ENCODE assay signal across 15 mouse cellular contexts in the genomic region with DNA sequence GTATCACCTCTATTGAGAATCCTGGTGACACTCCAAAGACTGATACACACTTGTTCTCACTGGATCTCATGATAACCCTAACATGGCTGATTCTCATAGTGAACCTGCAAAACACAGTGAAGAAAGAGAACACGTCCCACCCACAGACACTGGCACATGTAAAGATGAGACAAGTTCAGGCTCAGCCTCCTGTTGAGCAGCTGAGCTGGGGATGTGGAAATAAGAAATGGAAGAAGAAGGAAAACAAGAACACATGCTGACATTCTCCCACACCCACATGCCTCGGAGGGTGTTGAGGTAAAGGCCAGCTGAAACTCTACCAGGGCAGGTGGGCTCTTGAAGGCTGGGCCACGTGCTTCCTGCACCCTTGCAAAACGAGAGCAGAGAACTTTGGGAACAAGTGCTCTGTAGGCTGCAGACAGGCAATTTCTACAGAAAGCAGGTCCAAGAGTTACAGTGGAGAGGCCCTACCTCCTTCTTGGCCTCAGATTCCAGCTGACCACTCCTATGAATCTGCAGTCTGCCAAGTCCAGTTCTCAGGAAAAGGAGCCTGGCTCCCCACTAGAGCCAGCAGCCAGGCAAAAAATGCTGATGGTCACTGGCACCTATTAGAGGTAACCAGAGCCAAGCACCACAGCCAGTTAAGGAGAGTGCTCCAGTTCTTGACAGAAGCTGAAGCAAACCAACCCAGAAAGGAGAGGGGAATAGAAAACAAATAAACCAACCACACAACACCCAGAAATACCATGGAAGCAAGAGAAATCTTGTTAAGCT. TPM values are rescaled to one million over a fixed set of nuclear protein-coding genes. Genes with fewer than 3 reads are reported as not detected.
DNase-seq lines count a peak whose midpoint lies in the region; ATAC-seq and TF ChIP-seq lines count a peak whose summit lies in the region.
"Had no signal": no experiment of that assay in that cellular context is flagged by ENCODE, and none has a peak within 500 bp of the region (broad histone marks: within the 10 kb centered on the region; RNA-seq: fewer than 3 reads in every experiment).

No protein-coding gene starts in this region.

- no peaks in the 10 kb centered on the region for H3K27me3 ChIP-seq in lung, postnatal 0 days (replicated peaks; ENCODE audit: insufficient read depth, low read length)
- H3K27me3 ChIP-seq in cerebellum, adult 2 months (ENCODE audit: control insufficient read depth, insufficient read depth, low read length), result no peaks in the 10 kb centered on the region
- no peaks in the 10 kb centered on the region for H3K27me3 ChIP-seq in limb, embryonic 10.5 days (ENCODE audit: low read depth, poor library complexity, severe bottlenecking)
- H3K27me3 ChIP-seq: midbrain, embryonic 15.5 days; neural tube, embryonic 13.5 days had no signal

- no peaks in the 10 kb centered on the region for H3K4me1 ChIP-seq in lung, postnatal 0 days (ENCODE audit: insufficient read depth, low read depth, low read length)
- peaks cover 15% of the 10 kb centered on the region for H3K4me1 ChIP-seq in cerebellum, adult 2 months (ENCODE audit: control insufficient read depth, insufficient read depth, low read length)
- no peaks in the 10 kb centered on the region for H3K4me1 ChIP-seq in limb, embryonic 10.5 days
- H3K4me1 ChIP-seq: midbrain, embryonic 15.5 days; neural tube, embryonic 13.5 days had no signal

- no peak overlapping the region for H3K4me3 ChIP-seq in lung, postnatal 0 days (ENCODE audit: low read depth, low read length)
- no peak overlapping the region for H3K4me3 ChIP-seq in cerebellum, adult 2 months (replicated peaks; ENCODE audit: insufficient read depth, low read depth, low read length)
- H3K4me3 ChIP-seq in limb, embryonic 10.5 days, result no peak overlapping the region
- H3K4me3 ChIP-seq: midbrain, embryonic 15.5 days; neural tube, embryonic 13.5 days had no signal

- TF ChIP-seq POLR2A in cerebellum, adult 2 months (IDR thresholded peaks at IDR 0.05; ENCODE audit: borderline replicate concordance, insufficient read depth, low read length), result no peak

- DNase-seq in frontal cortex, postnatal 14 days (ENCODE audit: low spot score in 2 of 2), result no peak
- DNase-seq in lung, adult 18-20 months, result peak; percentile 41 to 55
- no peak for DNase-seq in lung, postnatal 0 days (ENCODE audit: low spot score)
- peak; percentile 37 to 66 for DNase-seq in cerebellum, adult 2 months
- peak; percentile 15 to 20 for DNase-seq in gastrocnemius, adult 8-10 months (ENCODE audit: low spot score in 2 of 2)
- DNase-seq in limb, embryonic 10.5 days (ENCODE audit: low spot score), result no peak
- DNase-seq in ovary, adult 18-20 months (ENCODE audit: low spot score), result no peak
- DNase-seq: B cell, adult 2 months; heart, postnatal 10 days; thymus, postnatal 36 days had no signal

- no peak overlapping the region for H3K4me2 ChIP-seq in lung, postnatal 0 days (replicated peaks; ENCODE audit: low read depth, low read length)
- H3K4me2 ChIP-seq: liver, embryonic 11.5 days; midbrain, embryonic 15.5 days; neural tube, embryonic 13.5 days had no signal

- no peak for TF ChIP-seq EP300 in lung, postnatal 0 days (IDR thresholded peaks at IDR 0.05)

- peak; percentile 45; the same call in 1 of the 2 replicates for ATAC-seq in frontal cortex, adult (ENCODE audit: low TSS enrichment)
- ATAC-seq in lung, postnatal 0 days, result no peak
- ATAC-seq: midbrain, embryonic 15.5 days had no signal

- no peak overlapping the region for H3K27ac ChIP-seq in lung, postnatal 0 days (ENCODE audit: low read length)
- H3K27ac ChIP-seq in cerebellum, adult 2 months (ENCODE audit: insufficient read depth, low read length), result no peak overlapping the region
- H3K27ac ChIP-seq in limb, embryonic 10.5 days, result no peak overlapping the region
- H3K27ac ChIP-seq: midbrain, embryonic 15.5 days; neural tube, embryonic 13.5 days had no signal

- 57% methylated on average over 4 of the region's 4 CpGs for WGBS in lung, postnatal 0 days
- WGBS in cerebellum, adult 2 months, result 39% methylated on average over 4 of the region's 4 CpGs
- WGBS in limb, embryonic 10.5 days, result 81% methylated on average over 4 of the region's 4 CpGs

- no peaks in the 10 kb centered on the region for H3K9me3 ChIP-seq in lung, postnatal 0 days (ENCODE audit: low read length)
- H3K9me3 ChIP-seq in limb, embryonic 10.5 days (replicated peaks), result no peaks in the 10 kb centered on the region
- H3K9me3 ChIP-seq: midbrain, embryonic 15.5 days; neural tube, embryonic 13.5 days had no signal

- TF ChIP-seq CTCF in lung, postnatal 0 days (IDR thresholded peaks at IDR 0.05), result no peak
- TF ChIP-seq CTCF in cerebellum, adult 2 months (IDR thresholded peaks at IDR 0.05; ENCODE audit: borderline replicate concordance, insufficient read depth, low read depth, low read length), result no peak

- no peak overlapping the region for H3K9ac ChIP-seq in lung, postnatal 0 days (replicated peaks; ENCODE audit: low read depth)
- H3K9ac ChIP-seq: midbrain, embryonic 15.5 days; neural tube, embryonic 13.5 days had no signal

- H3K36me3 ChIP-seq in lung, postnatal 0 days (ENCODE audit: insufficient read depth, low read length), result no peaks in the 10 kb centered on the region
- H3K36me3 ChIP-seq in limb, embryonic 10.5 days, result no peaks in the 10 kb centered on the region

RNA-seq across cellular contexts. Expression of gene Pxdn, which starts 33.1 kb away (rescaled TPM):
- polyA plus RNA-seq in lung, postnatal 0 days (2015; fragmentation: Nextera tagmentation; extraction: Ambion mirVana), result 56.1 and 66.0 TPM in 2 replicates
- polyA plus RNA-seq in cerebellum, adult 2 months (2012; rRNA removed), result 11.9 and 12.1 TPM in 2 replicates
- total RNA-seq in gastrocnemius, adult 8-10 months (2022), result 1 to 10 TPM; 3.9 to 7.9 (median 5.4) TPM
- polyA plus RNA-seq in limb, embryonic 10.5 days (2016; fragmentation: Nextera tagmentation; extraction: Ambion mirVana), result 108 and 137 TPM in 2 replicates
- total RNA-seq: granulocyte monocyte progenitor cell, adult 5-6 weeks had no signal

Comparison
In these comparisons a context has a peak if more than half of its experiments do, and no peak if none do; other contexts are left out.
1. DNase-seq: peak in lung, adult 18-20 months (2 of 2), cerebellum, adult 2 months (2 of 2) and gastrocnemius, adult 8-10 months (2 of 2); none in frontal cortex, postnatal 14 days (0 of 2), lung, postnatal 0 days (single experiment), limb, embryonic 10.5 days (single experiment) and ovary, adult 18-20 months (single experiment).